Mouse (Mus musculus) intestine, postnatal 0 days (tissue): ENCODE measurements around the gene Slf2. TPM values are rescaled to one million over a fixed set of nuclear protein-coding genes. Genes with fewer than 3 reads are reported as not detected.

Experiments
- ATAC-seq: fragments of 200-750 bp; cut with Nextera tagmentation; 2 replicates; pipeline ENCODE4 v1.8.0; 2017; ENCODE audit warnings: mild to moderate bottlenecking, moderate TSS enrichment, moderate library complexity
- H3K27ac ChIP-seq: fragments of 300-500 bp; sonication (generic); 2 replicates; pipeline ENCODE4 v1.5.1; 2014; ENCODE audit warnings: mild to moderate bottlenecking, low read depth, low read length, moderate library complexity
- H3K27me3 ChIP-seq: fragments of 300-500 bp; sonication (generic); replicated peaks from 2 replicates; pipeline ENCODE4 v1.6.1; 2014; ENCODE audit warnings: low read length, mixed read lengths; ENCODE audit not compliant: control insufficient read depth, insufficient read depth
- H3K36me3 ChIP-seq: fragments of 300-500 bp; sonication (generic); 2 replicates; pipeline ENCODE4 v1.6.1; 2014; ENCODE audit warnings: mild to moderate bottlenecking, moderate library complexity; ENCODE audit not compliant: control insufficient read depth, insufficient read depth
- H3K4me1 ChIP-seq: fragments of 300-500 bp; sonication (generic); replicated peaks from 2 replicates; pipeline ENCODE4 v1.6.1; 2014; ENCODE audit warnings: antibody characterized with exemption, low read length, mixed read lengths; ENCODE audit not compliant: control insufficient read depth, insufficient read depth
- H3K4me2 ChIP-seq: fragments of 300-500 bp; sonication (generic); replicated peaks from 2 replicates; pipeline ENCODE4 v1.6.1; 2014; ENCODE audit warnings: low read depth, mild to moderate bottlenecking, moderate library complexity
- H3K4me3 ChIP-seq: fragments of 300-500 bp; sonication (generic); 2 replicates; pipeline ENCODE4 v1.5.1; 2014; ENCODE audit warnings: low read depth, low read length
- H3K9ac ChIP-seq: fragments of 300-500 bp; sonication (generic); 2 replicates; pipeline ENCODE4 v1.6.1; 2014; ENCODE audit warnings: mild to moderate bottlenecking, low read depth, low read length
- H3K9me3 ChIP-seq: fragments of 300-500 bp; sonication (generic); 2 replicates; pipeline ENCODE4 v1.6.1; 2016; ENCODE audit warnings: mixed run types; ENCODE audit not compliant: control insufficient read depth
- CTCF ChIP-seq: sonication (generic); IDR thresholded peaks from 2 replicates; pipeline ENCODE4 v1.5.1; 2016; ENCODE audit warnings: low read depth, mild to moderate bottlenecking, control low read depth, antibody characterized with exemption, moderate library complexity
- WGBS: fragments of 180-500 bp; shearing (Covaris S2); extraction: QIAGEN DNeasy Blood & Tissue Kit; methylation state at CpG from one replicate; pipeline ENCODE4 v1.1.7; 2014; 5-methylcytosine and 5-hydroxymethylcytosine counted together
- polyA plus RNA-seq: library from polyadenylated mRNA; unstranded; fragments of >200 nt; fragmentation: Nextera tagmentation; extraction: Ambion mirVana; gene quantifications from 2 replicates; pipeline ENCODE4 v1.2.1, GENCODE M21; 2015

Gene Slf2
- polyA plus RNA-seq, 1 experiment from 2014 or later, result 11.4 TPM

DNA sequence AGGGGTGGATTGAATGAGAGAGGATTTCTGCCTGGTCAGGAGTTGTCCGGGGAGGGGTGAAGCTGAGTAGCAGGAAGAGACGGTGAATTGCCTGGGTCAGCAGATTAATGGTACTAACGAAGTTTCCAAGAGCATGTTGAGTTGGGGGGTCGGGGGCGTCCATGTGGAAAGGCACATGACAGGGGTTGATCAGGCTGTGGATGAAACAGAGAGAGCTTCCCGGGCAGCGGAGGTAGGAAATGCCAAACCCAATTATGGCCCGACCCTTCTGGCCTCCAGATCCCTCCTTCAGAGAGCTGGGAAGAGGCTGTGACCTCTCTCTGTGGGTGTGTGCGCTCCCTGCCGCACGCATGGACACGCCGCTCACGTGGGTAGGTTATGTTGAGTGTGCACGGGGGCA, 39.5 kb upstream of the Slf2 start:
- Histone ChIP-seq H3K4me2 (no peak overlapping the region), H3K36me3 (no peaks in the 10 kb centered on the region), H3K4me3 (no peak overlapping the region), H3K9me3 (no peaks in the 10 kb centered on the region), H3K27ac (no peak overlapping the region), H3K4me1 (no peaks in the 10 kb centered on the region), H3K27me3 (peaks cover 22% of the 10 kb centered on the region), H3K9ac (no peak overlapping the region)
- TF ChIP-seq CTCF, result no peak
- 54% methylated on average over 15 of the region's 15 CpGs for WGBS
- ATAC-seq, result no peak

DNA sequence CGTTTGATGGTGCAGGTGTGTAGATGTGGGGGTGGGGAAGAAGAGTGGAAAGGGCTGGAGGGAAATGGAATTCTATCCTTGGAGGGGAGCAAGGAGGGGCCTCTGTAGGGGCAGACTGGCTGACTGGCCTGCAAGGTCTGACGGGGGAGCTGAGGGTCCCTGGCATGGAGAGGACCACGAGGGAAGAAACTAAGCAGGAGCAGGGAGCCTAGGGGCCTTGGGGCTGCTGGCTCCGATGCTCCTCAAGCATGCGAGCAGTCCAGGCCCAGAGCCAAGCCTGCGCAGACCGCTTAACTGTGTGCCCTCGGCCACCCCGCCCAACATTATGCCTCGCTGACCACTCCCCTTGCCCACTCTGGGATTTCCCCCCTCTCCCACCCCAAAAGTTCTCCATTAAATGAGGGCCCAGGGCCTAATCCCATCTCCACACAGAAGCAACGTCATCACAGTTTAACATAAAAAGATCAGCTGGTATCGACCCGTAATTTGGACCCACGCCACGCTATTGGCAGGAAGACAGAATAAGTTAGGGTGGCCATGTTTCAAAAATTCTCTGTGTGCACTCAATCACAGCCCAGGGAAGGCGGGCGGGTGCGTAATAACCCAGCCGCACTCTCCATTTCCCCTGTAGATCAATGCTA, 37.6 kb upstream of the Slf2 start:
- Histone ChIP-seq H3K4me2 (no peak overlapping the region), H3K27ac (no peak overlapping the region), H3K9me3 (no peaks in the 10 kb centered on the region), H3K4me3 (no peak overlapping the region), H3K9ac (no peak overlapping the region), H3K27me3 (peaks cover 5% of the 10 kb centered on the region), H3K36me3 (no peaks in the 10 kb centered on the region), H3K4me1 (no peaks in the 10 kb centered on the region; the same call in 1 of the 2 replicates)
- 54% methylated on average over 19 of the region's 19 CpGs for WGBS
- no peak for ATAC-seq
- TF ChIP-seq CTCF, result no peak

DNA sequence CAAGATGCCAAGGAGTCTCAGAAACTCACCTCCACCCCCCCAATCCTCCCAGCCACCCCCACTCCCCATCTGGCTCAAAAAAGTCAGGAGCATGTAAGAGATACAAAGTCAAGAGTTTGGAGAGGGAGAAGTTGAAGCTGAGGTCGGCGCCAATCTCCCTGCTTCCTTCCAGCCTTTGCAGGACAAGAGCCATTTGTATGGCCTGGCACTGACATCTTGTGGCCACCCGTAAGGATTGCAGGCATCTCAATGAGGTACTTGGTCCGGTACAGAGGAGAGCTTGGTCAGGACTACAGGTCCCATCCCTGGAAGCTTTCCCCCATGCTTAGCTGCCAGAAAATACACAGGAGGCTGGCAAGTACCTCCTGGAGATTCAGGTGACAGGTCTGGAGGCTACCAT, 35.7 kb upstream of the Slf2 start:
- H3K9me3 ChIP-seq, result no peaks in the 10 kb centered on the region

DNA sequence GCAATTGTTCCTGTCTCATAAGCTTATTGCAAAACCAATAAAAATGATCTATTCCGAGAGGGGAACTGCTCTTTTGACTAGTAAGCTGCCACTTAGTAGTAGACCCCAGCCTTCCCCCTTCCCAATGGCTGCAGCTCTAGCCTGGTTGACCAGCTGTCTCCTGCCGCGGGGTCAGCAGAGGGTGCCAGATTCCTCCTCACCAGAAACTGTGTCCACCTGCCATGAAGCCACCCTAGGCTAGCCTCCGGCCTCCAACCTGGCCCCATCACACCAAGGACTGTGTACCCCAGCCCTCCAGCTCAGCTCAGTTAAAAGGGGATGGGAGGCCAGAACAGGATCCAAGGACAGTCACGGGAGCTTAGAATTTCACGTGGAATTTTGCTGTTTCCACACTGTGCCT, 34.5 kb upstream of the Slf2 start:
- no peak overlapping the region for H3K4me2 ChIP-seq
- no peaks in the 10 kb centered on the region for H3K36me3 ChIP-seq
- ATAC-seq, result no peak
- 65% methylated on average over 6 of the region's 6 CpGs for WGBS
- TF ChIP-seq CTCF, result no peak
- no peaks in the 10 kb centered on the region; the same call in none of the 2 replicates for H3K27me3 ChIP-seq
- no peak overlapping the region for H3K9ac ChIP-seq
- no peak overlapping the region for H3K4me3 ChIP-seq
- H3K4me1 ChIP-seq, result peaks cover 11% of the 10 kb centered on the region
- no peaks in the 10 kb centered on the region for H3K9me3 ChIP-seq
- no peak overlapping the region for H3K27ac ChIP-seq

More for the DNA sequence above, 35.7 kb upstream of the Slf2 start:
- H3K4me1 ChIP-seq, result peaks cover 11% of the 10 kb centered on the region
- 0% methylated on average over 4 of the region's 4 CpGs for WGBS
- no peak overlapping the region for H3K9ac ChIP-seq
- H3K27me3 ChIP-seq, result no peaks in the 10 kb centered on the region; the same call in none of the 2 replicates
- H3K27ac ChIP-seq, result no peak overlapping the region
- H3K4me2 ChIP-seq, result no peak overlapping the region
- ATAC-seq, result 0 out of 2 replicates have a peak, but pooled peaks have one; percentile 41
- peak; percentile 97 for TF ChIP-seq CTCF
- H3K36me3 ChIP-seq, result no peaks in the 10 kb centered on the region
- no peak overlapping the region for H3K4me3 ChIP-seq

DNA sequence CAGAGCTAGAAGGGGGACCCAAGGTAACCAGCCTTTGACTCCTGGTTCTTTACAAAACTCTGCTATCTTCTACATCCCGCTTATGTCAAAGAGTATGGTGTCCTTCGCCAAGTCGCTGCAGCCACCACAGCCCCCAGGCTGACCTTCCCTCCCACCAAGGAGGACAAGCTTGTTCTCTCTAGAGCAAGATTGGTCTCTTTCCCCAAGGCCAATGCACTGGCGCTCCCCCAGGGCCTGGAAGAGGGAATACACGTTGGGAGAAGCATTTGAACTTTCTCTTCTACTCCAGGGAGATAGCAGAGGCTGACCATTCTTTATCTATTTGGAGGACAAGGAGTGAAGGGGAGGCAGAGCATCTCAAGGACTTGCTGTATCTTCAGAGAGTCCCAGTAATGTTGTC, 33.4 kb upstream of the Slf2 start:
- peaks cover 19% of the 10 kb centered on the region for H3K4me1 ChIP-seq
- ATAC-seq, result no peak
- no peak overlapping the region for H3K4me2 ChIP-seq
- TF ChIP-seq CTCF, result no peak
- no peak overlapping the region for H3K4me3 ChIP-seq
- H3K36me3 ChIP-seq, result no peaks in the 10 kb centered on the region
- 73% methylated on average over 5 of the region's 5 CpGs for WGBS
- no peak overlapping the region for H3K9ac ChIP-seq
- H3K27me3 ChIP-seq, result no peaks in the 10 kb centered on the region; the same call in none of the 2 replicates
- H3K9me3 ChIP-seq, result no peaks in the 10 kb centered on the region
- no peak overlapping the region for H3K27ac ChIP-seq

DNA sequence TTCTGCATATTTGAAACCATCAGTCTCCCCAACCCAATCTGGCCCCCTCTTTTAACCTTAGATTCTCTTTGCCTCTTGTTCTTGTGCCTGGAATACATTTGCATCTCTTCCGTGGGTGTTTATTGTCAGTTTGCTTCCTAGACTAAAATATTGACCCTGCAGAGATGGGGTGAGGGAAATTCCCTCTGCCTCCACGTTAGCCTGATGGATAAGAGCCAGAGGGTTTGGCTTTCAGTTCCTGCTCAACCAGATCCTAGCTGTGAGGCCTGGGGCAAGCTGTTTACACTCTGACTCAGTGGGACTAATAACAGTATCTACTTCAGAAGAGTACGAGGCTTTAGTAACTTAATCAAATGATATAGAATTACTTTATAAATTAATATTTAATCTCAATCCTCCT, 32.3 kb upstream of the Slf2 start:
- H3K4me2 ChIP-seq, result no peak overlapping the region
- no peaks in the 10 kb centered on the region for H3K9me3 ChIP-seq
- H3K4me3 ChIP-seq, result no peak overlapping the region
- H3K27ac ChIP-seq, result peak overlapping the region; percentile 17; the same call in 1 of the 2 replicates
- peaks cover 19% of the 10 kb centered on the region for H3K4me1 ChIP-seq
- no peak for TF ChIP-seq CTCF
- H3K27me3 ChIP-seq, result no peaks in the 10 kb centered on the region; the same call in none of the 2 replicates
- H3K36me3 ChIP-seq, result no peaks in the 10 kb centered on the region
- no peak overlapping the region for H3K9ac ChIP-seq
- ATAC-seq, result no peak
- WGBS, result 19% methylated on average over 3 of the region's 3 CpGs
